Mouse (Mus musculus): Measurements from ENCODE around the gene Tmem100. TPM values are rescaled to one million over a fixed set of nuclear protein-coding genes. Genes with fewer than 3 reads are reported as not detected.

The Tmem100 gene
- total RNA-seq, 2 experiments from 2014 or later = 19.2 to 22.5 TPM

- no peak for DNase-seq
Measured at GRCm38 (mm10) chr11:90013657-90014056, 16.5 kb upstream of the Tmem100 start.

- DNase-seq = no peak
Measured at GRCm38 (mm10) chr11:90015281-90015680, 14.9 kb upstream of the Tmem100 start.

- DNase-seq = peak; percentile 37
Measured at GRCm38 (mm10) chr11:90019161-90019560, 11.0 kb upstream of the Tmem100 start.

GRCm38 (mm10) chr11:90025891-90026801 lies 4.0 kb upstream of the Tmem100 start:
- DNase-seq = no peak

GRCm38 (mm10) chr11:90026802-90027174 lies 3.4 kb upstream of the Tmem100 start:
- no peak for DNase-seq

GRCm38 (mm10) chr11:90027216-90027615 lies 2.9 kb upstream of the Tmem100 start:
- DNase-seq = no peak

GRCm38 (mm10) chr11:90028746-90029145 lies 1.4 kb upstream of the Tmem100 start:
- no peak for DNase-seq

GRCm38 (mm10) chr11:90029354-90029753 lies 794 bp upstream of the Tmem100 start:
- DNase-seq = peak; percentile 70

GRCm38 (mm10) chr11:90030557-90030956 lies 409 bp downstream of the Tmem100 start:
- peak; percentile 38 for DNase-seq

- DNase-seq = no peak
Measured at GRCm38 (mm10) chr11:90031076-90031475, 928 bp downstream of the Tmem100 start.

- DNase-seq = no peak
Measured at GRCm38 (mm10) chr11:90032807-90033206, 2.7 kb downstream of the Tmem100 start.

GRCm38 (mm10) chr11:90033442-90033841 lies 3.3 kb downstream of the Tmem100 start:
- no peak for DNase-seq

- no peak for DNase-seq
Measured at GRCm38 (mm10) chr11:90034646-90035045, 4.5 kb downstream of the Tmem100 start.

- no peak for DNase-seq
Measured at GRCm38 (mm10) chr11:90035532-90035931, 5.4 kb downstream of the Tmem100 start.

- DNase-seq = no peak
Measured at GRCm38 (mm10) chr11:90036416-90036815, 6.3 kb downstream of the Tmem100 start.

GRCm38 (mm10) chr11:90038022-90038421 lies 7.9 kb downstream of the Tmem100 start:
- peak; percentile 39 for DNase-seq

- no peak for DNase-seq
Measured at GRCm38 (mm10) chr11:90044459-90044858, 14.3 kb downstream of the Tmem100 start.

GRCm38 (mm10) chr11:90046211-90046610 lies 16.1 kb downstream of the Tmem100 start:
- DNase-seq = no peak

GRCm38 (mm10) chr11:90047271-90047670 lies 17.1 kb downstream of the Tmem100 start:
- no peak for DNase-seq

GRCm38 (mm10) chr11:90050016-90050415 lies 19.9 kb downstream of the Tmem100 start:
- no peak for DNase-seq

GRCm38 (mm10) chr11:90052785-90053184 lies 22.6 kb downstream of the Tmem100 start:
- no peak for DNase-seq

- DNase-seq = no peak
Measured at GRCm38 (mm10) chr11:90053820-90054219, 23.7 kb downstream of the Tmem100 start.

GRCm38 (mm10) chr11:90054401-90054800 lies 24.3 kb downstream of the Tmem100 start:
- DNase-seq = no peak

- no peak for DNase-seq
Measured at GRCm38 (mm10) chr11:90057070-90057469, 26.9 kb downstream of the Tmem100 start.

All from gastrocnemius, postnatal 10 days (tissue).